In the genomic region with DNA sequence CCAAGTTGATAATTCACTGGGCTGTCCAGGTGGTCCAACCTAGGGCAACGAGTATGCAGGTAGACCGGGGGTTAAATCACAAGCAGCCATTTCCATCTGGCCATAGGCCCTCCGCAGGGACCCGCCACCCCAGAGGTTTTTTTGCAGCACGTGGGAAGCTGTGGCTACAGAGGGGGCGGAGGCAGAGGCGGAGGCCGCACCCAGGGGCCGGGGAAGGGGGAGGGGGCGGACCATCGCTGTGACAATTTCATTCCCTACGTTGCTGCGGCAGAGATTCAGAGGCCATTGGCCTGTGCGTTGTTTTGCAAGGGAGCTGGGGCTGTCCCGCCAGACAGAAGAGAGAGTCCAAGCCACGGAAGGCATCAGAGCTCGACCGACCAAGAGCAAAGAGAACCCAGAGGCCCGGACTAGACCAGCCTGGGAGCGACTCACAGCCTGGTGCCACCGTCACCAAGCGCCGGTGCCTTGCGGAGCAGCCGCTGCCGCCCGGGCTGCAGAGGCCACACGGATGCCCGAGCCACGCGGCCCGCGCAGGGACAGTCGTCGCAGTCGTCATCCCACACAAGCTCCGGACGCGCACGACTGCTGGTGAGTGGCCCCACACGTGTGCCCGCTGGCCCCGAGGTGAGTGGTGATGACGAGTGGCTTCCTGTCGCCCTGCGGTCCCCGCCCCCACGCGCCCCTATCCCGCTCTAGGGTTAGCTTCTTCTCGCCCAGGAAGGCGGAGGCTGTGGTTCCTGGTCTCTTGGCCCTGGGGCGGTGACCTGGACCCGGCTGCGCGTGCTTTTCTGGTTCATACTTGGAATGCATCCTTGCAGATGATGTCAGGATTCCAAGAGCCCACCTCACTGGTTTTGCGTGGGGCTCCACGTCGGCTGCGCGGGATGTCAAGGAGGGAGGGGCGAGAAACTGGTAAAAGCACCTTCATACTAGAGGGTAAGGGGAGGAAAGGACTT, we compare ENCODE assay signal across 8 mouse cellular contexts. TPM values are rescaled to one million over a fixed set of nuclear protein-coding genes. Genes with fewer than 3 reads are reported as not detected.
A peak's percentile ranks its signal among the peaks of the same experiment; 100 is the strongest.
DNase-seq lines count a peak whose midpoint lies in the region; ATAC-seq and TF ChIP-seq lines count a peak whose summit lies in the region.

Gene Stambpl1 (plus strand): TSS at position 222 of the 956 bp plus-strand sequence.

- no peak for TF ChIP-seq CTCF in cerebellum, adult 2 months (IDR thresholded peaks at IDR 0.05; ENCODE audit: borderline replicate concordance, insufficient read depth, low read depth, low read length)
- no peak for TF ChIP-seq CTCF in lung, embryonic 14.5 days (IDR thresholded peaks at IDR 0.05; ENCODE audit: low read depth)

- WGBS in cerebellum, adult 2 months, result 1% methylated on average over 62 of the region's 62 CpGs
- WGBS in lung, embryonic 14.5 days, result under 1% methylated on average over 62 of the region's 62 CpGs

- DNase-seq in ES-CJ7 (ENCODE audit: low read depth, low spot score), result peak; percentile 48
- DNase-seq in cerebellum, adult 2 months, result peak; percentile 77 to 82
- peak; percentile 62 for DNase-seq in layer of hippocampus, adult 8-10 months (ENCODE audit: low spot score in 2 of 2)
- peak; percentile 77 for DNase-seq in lung, embryonic 14.5 days
- peak; percentile 83 to 88 for DNase-seq in thymus, adult 18-20 months

- H3K4me2 ChIP-seq in lung, embryonic 14.5 days, result peak within 1 kb of the TSS; percentile 97

- peak within 1 kb of the TSS; percentile 20; the same call in 1 of the 2 replicates for H3K27ac ChIP-seq in cerebellum, adult 2 months (ENCODE audit: insufficient read depth, low read length)
- H3K27ac ChIP-seq in lung, embryonic 14.5 days (ENCODE audit: low read depth), result peak within 1 kb of the TSS; percentile 42; the same call in 1 of the 2 replicates

- H3K4me3 ChIP-seq in cerebellum, adult 2 months (replicated peaks; ENCODE audit: insufficient read depth, low read depth, low read length), result peak within 1 kb of the TSS; percentile 75
- peak within 1 kb of the TSS; percentile 68 for H3K4me3 ChIP-seq in lung, embryonic 14.5 days (ENCODE audit: low read depth, low read length)

- no peaks in the 10 kb centered on the region for H3K9me3 ChIP-seq in lung, embryonic 14.5 days (ENCODE audit: low read depth, low read length)

- no peaks in the 10 kb centered on the region for H3K36me3 ChIP-seq in lung, embryonic 14.5 days (ENCODE audit: insufficient read depth)

- no peaks in the 10 kb centered on the region for H3K27me3 ChIP-seq in cerebellum, adult 2 months (ENCODE audit: control insufficient read depth, insufficient read depth, low read length)
- no peaks in the 10 kb centered on the region for H3K27me3 ChIP-seq in lung, embryonic 14.5 days (ENCODE audit: insufficient read depth, low read length)

- ATAC-seq in frontal cortex, adult (ENCODE audit: low TSS enrichment), result peak; percentile 66
- ATAC-seq in hematopoietic stem cell, adult 5-6 weeks (replicated peaks in 1 of 2; ENCODE audit: insufficient read depth in 1 of 2, low FRiP score in 2 of 2, low TSS enrichment in 1 of 2, low read depth in 1 of 2, poor library complexity in 2 of 2, severe bottlenecking in 2 of 2), result peak; percentile 88 to 91
- peak; percentile 91 for ATAC-seq in lung, embryonic 14.5 days (ENCODE audit: insufficient read depth)
- peak; percentile 90 for ATAC-seq in neutrophil, adult 5-6 weeks (ENCODE audit: extremely low read depth, insufficient number of reproducible peaks, low FRiP score, poor library complexity, severe bottlenecking)

- no peak for TF ChIP-seq POLR2A in cerebellum, adult 2 months (IDR thresholded peaks at IDR 0.05; ENCODE audit: borderline replicate concordance, insufficient read depth, low read length)

- no peaks in the 10 kb centered on the region for H3K4me1 ChIP-seq in cerebellum, adult 2 months (ENCODE audit: control insufficient read depth, insufficient read depth, low read length)
- H3K4me1 ChIP-seq in lung, embryonic 14.5 days (ENCODE audit: insufficient read depth), result peaks cover 2% of the 10 kb centered on the region; the same call in 1 of the 2 replicates

- H3K9ac ChIP-seq in lung, embryonic 14.5 days, result peak within 1 kb of the TSS; percentile 68

RNA-seq across cellular contexts. Expression of gene Stambpl1, which starts in this region (rescaled TPM):
- polyA plus RNA-seq in cerebellum, adult 2 months (2012; rRNA removed), result 15.8 and 17.9 TPM in 2 replicates
- total RNA-seq in hematopoietic stem cell, adult 5-6 weeks (2017), result 11.9 and 15.4 TPM in 2 replicates
- total RNA-seq in layer of hippocampus, adult 8-10 months (2022), result 10 to 100 TPM; 20.6 to 24.6 (median 22.9) TPM
- 9.8 and 11.1 TPM in 2 replicates for polyA plus RNA-seq in lung, embryonic 14.5 days (2014; fragmentation: Nextera tagmentation; extraction: Ambion mirVana)
- total RNA-seq in neutrophil, adult 5-6 weeks (2017), result 35.0 and 39.2 TPM in 2 replicates

Comparison
In these comparisons a context has a peak if more than half of its experiments do, and no peak if none do; other contexts are left out.
1. Peak in every context shown above with its lines: DNase-seq, ATAC-seq, H3K4me3 ChIP-seq and H3K27ac ChIP-seq.